Mouse (Mus musculus): ENCODE data around the gene Mtfmt. TPM values are rescaled to one million over a fixed set of nuclear protein-coding genes. Genes with fewer than 3 reads are reported as not detected.
A peak's percentile ranks its signal among the peaks of the same experiment; 100 is the strongest.

Gene Mtfmt
- 5.0 and 7.5 TPM in 2 replicates for polyA plus RNA-seq (2012; rRNA removed)

DNA sequence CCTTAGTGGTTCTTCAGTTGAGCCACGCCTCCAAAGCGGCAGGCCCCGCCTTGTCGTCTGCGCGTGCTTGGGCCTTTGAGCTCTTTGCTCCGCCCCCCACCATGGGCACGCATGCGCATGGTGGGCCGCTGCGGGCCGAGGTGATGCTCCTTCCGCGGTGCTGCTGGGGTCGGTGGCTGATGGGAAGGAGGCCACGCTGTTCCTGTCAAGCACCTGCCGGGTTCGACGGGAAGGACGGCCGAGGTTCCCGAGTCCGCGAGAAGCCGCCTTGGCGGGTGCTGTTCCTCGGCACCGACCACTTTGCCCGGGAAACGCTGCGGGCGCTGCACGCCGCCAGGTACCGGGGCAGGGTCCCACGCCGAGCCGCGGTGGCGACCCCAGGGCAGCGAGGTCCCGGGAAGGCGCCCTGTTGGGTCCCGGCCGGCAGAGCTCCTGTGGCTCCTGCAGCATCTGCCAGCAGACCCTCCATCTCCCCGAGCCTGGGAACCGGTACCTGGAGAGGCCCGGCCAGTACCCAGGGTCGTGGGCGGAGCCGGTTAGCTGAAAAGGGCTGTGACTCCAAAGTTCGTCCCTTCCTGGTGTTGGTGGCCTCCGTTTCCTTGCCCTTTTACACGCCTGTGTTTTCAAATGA is at the start of gene Mtfmt:
Gene Mtfmt (plus strand): TSS at position 112 of the 631 bp plus-strand sequence.
- Histone ChIP-seq H3K4me3 (replicated peaks; ENCODE audit: extremely low read depth, low read depth, low read length) (peak within 1 kb of the TSS; percentile 86), H3K4me1 (ENCODE audit: control insufficient read depth, insufficient read depth, low read length) (peaks cover 2% of the 10 kb centered on the region; the same call in 1 of the 2 replicates)
- under 1% methylated on average over 54 of the region's 54 CpGs for WGBS
- TF ChIP-seq POLR2A (IDR thresholded peaks at IDR 0.05; ENCODE audit: borderline replicate concordance, extremely low read depth, low read depth, low read length) (peak; percentile 88; the same call in 1 of the 2 replicates), CTCF (IDR thresholded peaks at IDR 0.05; ENCODE audit: insufficient read depth, low read length) (no peak)
- DNase-seq, result peak; percentile 92

GRCm38 (mm10) chr9:65386373-65387140 is 49.0 kb upstream of the Mtfmt start:
- no peak for DNase-seq
- WGBS, result 23% methylated on average over 8 of the region's 8 CpGs
- TF ChIP-seq POLR2A (IDR thresholded peaks at IDR 0.05; ENCODE audit: borderline replicate concordance, extremely low read depth, low read depth, low read length), result no peak
- 0 out of 2 replicates have a peak, but pooled peaks have one; percentile 32 for TF ChIP-seq CTCF (IDR thresholded peaks at IDR 0.05; ENCODE audit: insufficient read depth, low read length)
- Histone ChIP-seq H3K4me3 (replicated peaks; ENCODE audit: extremely low read depth, low read depth, low read length) (no peak overlapping the region), H3K4me1 (ENCODE audit: control insufficient read depth, insufficient read depth, low read length) (peaks cover 3% of the 10 kb centered on the region; the same call in 1 of the 2 replicates)

GRCm38 (mm10) chr9:65390752-65391612 is 44.6 kb upstream of the Mtfmt start:
- no peak for DNase-seq
- TF ChIP-seq POLR2A (IDR thresholded peaks at IDR 0.05; ENCODE audit: borderline replicate concordance, extremely low read depth, low read depth, low read length), result no peak
- TF ChIP-seq CTCF (IDR thresholded peaks at IDR 0.05; ENCODE audit: insufficient read depth, low read length), result no peak
- 14% methylated on average over 96 of the region's 96 CpGs for WGBS
- Histone ChIP-seq H3K4me3 (replicated peaks; ENCODE audit: extremely low read depth, low read depth, low read length) (peak overlapping the region; percentile 11), H3K4me1 (ENCODE audit: control insufficient read depth, insufficient read depth, low read length) (no peaks in the 10 kb centered on the region)

GRCm38 (mm10) chr9:65391613-65391964 is 44.0 kb upstream of the Mtfmt start, which contains the start of gene Kbtbd13:
Kbtbd13 (minus strand) TSS chr9:65391652.
- no peak for TF ChIP-seq CTCF (IDR thresholded peaks at IDR 0.05; ENCODE audit: insufficient read depth, low read length)
- TF ChIP-seq POLR2A (IDR thresholded peaks at IDR 0.05; ENCODE audit: borderline replicate concordance, extremely low read depth, low read depth, low read length), result no peak
- H3K4me1 ChIP-seq (ENCODE audit: control insufficient read depth, insufficient read depth, low read length), result no peaks in the 10 kb centered on the region
- whole genome bisulfite sequencing, result 40% methylated on average over 8 of the region's 8 CpGs
- peak within 1 kb of the TSS; percentile 11 for H3K4me3 ChIP-seq (replicated peaks; ENCODE audit: extremely low read depth, low read depth, low read length)
- DNase-seq, result no peak

GRCm38 (mm10) chr9:65392638-65393364 is 42.8 kb upstream of the Mtfmt start:
- TF ChIP-seq POLR2A (IDR thresholded peaks at IDR 0.05; ENCODE audit: borderline replicate concordance, extremely low read depth, low read depth, low read length) (no peak), CTCF (IDR thresholded peaks at IDR 0.05; ENCODE audit: insufficient read depth, low read length) (peak; percentile 85)
- no peaks in the 10 kb centered on the region for H3K4me1 ChIP-seq (ENCODE audit: control insufficient read depth, insufficient read depth, low read length)
- peak; percentile 73 for DNase-seq
- WGBS, result 17% methylated on average over 6 of the region's 6 CpGs
- no peak overlapping the region for H3K4me3 ChIP-seq (replicated peaks; ENCODE audit: extremely low read depth, low read depth, low read length)

DNA sequence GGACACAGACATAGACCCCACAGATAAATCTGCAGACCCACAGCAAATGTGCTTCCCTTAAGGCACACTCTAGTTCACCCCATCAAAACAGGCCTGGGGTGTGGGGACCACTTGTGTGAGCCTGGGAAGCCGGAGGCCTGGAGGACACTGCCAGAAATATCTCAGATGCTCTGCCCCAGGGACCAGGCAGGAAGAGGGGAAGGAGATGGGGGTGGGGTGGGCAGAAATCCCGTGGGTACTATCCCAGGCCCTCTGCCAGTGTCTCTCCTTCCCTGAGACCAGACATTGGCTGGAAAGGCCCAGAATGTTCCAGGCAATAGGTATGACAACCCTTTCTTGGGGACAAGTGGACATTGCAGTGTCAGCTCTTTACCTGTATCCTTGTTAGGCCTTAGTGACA is 42.0 kb upstream of the Mtfmt start:
- no peak for DNase-seq
- WGBS, result 43% methylated on average over 2 of the region's 2 CpGs
- H3K4me3 ChIP-seq (replicated peaks; ENCODE audit: extremely low read depth, low read depth, low read length), result no peak overlapping the region
- no peak for TF ChIP-seq CTCF (IDR thresholded peaks at IDR 0.05; ENCODE audit: insufficient read depth, low read length)
- TF ChIP-seq POLR2A (IDR thresholded peaks at IDR 0.05; ENCODE audit: borderline replicate concordance, extremely low read depth, low read depth, low read length), result no peak
- no peaks in the 10 kb centered on the region for H3K4me1 ChIP-seq (ENCODE audit: control insufficient read depth, insufficient read depth, low read length)

DNA sequence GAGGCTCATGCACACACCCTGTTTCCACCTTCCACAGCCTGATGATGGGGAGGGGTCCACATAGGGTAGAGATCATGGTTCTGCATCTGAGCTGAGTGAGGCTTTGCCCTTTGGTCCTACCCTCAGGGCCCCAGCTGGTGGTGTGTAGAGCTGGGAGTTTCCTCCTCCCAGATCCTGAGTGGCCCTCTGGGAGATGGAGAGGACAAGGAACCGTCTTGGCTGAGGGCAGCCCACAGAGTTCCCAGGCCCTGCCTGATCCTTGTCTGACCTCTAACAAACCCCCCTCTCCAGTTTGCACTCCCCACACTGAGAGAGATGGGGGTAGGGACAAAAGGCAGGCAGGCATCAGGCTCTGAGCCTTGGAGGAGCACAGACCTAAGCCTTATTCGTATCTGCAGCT is 41.2 kb upstream of the Mtfmt start:
- Histone ChIP-seq H3K4me3 (replicated peaks; ENCODE audit: extremely low read depth, low read depth, low read length) (no peak overlapping the region), H3K4me1 (ENCODE audit: control insufficient read depth, insufficient read depth, low read length) (no peaks in the 10 kb centered on the region)
- no peak for DNase-seq
- no peak for TF ChIP-seq CTCF (IDR thresholded peaks at IDR 0.05; ENCODE audit: insufficient read depth, low read length)
- TF ChIP-seq POLR2A (IDR thresholded peaks at IDR 0.05; ENCODE audit: borderline replicate concordance, extremely low read depth, low read depth, low read length), result no peak
- 46% methylated on average over 2 of the region's 2 CpGs for WGBS

DNA sequence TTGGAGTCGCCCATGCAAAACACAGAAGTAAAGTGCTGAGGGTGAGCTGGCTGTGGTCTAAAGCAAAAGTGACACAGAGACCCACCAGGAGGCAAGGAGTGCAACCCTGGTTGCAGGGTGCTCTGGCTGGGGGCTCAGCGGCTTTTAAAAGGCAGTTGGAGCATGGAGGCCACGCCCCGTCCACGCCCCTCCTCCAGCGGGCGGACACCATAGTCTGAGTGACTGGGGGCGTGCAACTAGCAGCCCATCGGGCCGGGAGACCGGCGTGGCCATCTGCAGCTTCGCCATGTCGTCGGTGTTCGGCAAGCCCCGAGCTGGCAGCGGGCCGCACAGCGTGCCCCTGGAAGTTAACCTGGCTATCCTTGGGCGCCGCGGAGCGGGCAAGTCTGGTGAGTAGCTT is 37.3 kb upstream of the Mtfmt start, which contains the start of gene Rasl12:
Gene Rasl12 (plus strand): TSS at position 228 of the 400 bp plus-strand sequence.
- TF ChIP-seq POLR2A (IDR thresholded peaks at IDR 0.05; ENCODE audit: borderline replicate concordance, extremely low read depth, low read depth, low read length) (peak; percentile 87), CTCF (IDR thresholded peaks at IDR 0.05; ENCODE audit: insufficient read depth, low read length) (no peak)
- 2% methylated on average over 24 of the region's 24 CpGs for WGBS
- peak; percentile 68 for DNase-seq
- Histone ChIP-seq H3K4me1 (ENCODE audit: control insufficient read depth, insufficient read depth, low read length) (no peaks in the 10 kb centered on the region), H3K4me3 (replicated peaks; ENCODE audit: extremely low read depth, low read depth, low read length) (peak within 1 kb of the TSS; percentile 48)
